Mouse (Mus musculus) forebrain, embryonic 10.5 days (tissue): ENCODE measurements around the gene Rsph14. TPM values are rescaled to one million over a fixed set of nuclear protein-coding genes. Genes with fewer than 3 reads are reported as not detected.

ENCODE experiments used
- DNase-seq: peaks from one replicate; pipeline ENCODE4 v3.0.0-alpha.2; 2017; ENCODE audit warnings: low spot score; ENCODE audit errors: extremely low spot score
- H3K27ac ChIP-seq: fragments of 300-500 bp; sonication (generic); 2 replicates; pipeline ENCODE4 v1.5.1; 2016; ENCODE audit warnings: mild to moderate bottlenecking
- H3K27me3 ChIP-seq: fragments of 300-500 bp; sonication (generic); 2 replicates; pipeline ENCODE4 v1.6.1; 2016; ENCODE audit warnings: mild to moderate bottlenecking; ENCODE audit not compliant: poor library complexity, severe bottlenecking
- H3K36me3 ChIP-seq: fragments of 300-500 bp; sonication (generic); replicated peaks from 2 replicates; pipeline ENCODE4 v1.6.1; 2016; ENCODE audit warnings: mild to moderate bottlenecking, moderate library complexity
- H3K4me1 ChIP-seq: fragments of 300-500 bp; sonication (generic); 2 replicates; pipeline ENCODE4 v1.6.1; 2016
- H3K4me3 ChIP-seq: fragments of 300-500 bp; sonication (generic); 2 replicates; pipeline ENCODE4 v1.5.1; 2016; ENCODE audit warnings: mild to moderate bottlenecking, moderate library complexity
- H3K9me3 ChIP-seq: fragments of 300-500 bp; sonication (generic); 2 replicates; pipeline ENCODE4 v1.6.1; 2016; ENCODE audit warnings: mild to moderate bottlenecking, moderate library complexity
- WGBS: fragments of 180-500 bp; shearing (Covaris S2); methylation state at CpG from one replicate; pipeline ENCODE4 v1.1.7; 2016; 5-methylcytosine and 5-hydroxymethylcytosine counted together
- polyA plus RNA-seq: library from polyadenylated mRNA; unstranded; fragments of >200 nt; fragmentation: Nextera tagmentation; extraction: Ambion mirVana; gene quantifications from 2 replicates; pipeline ENCODE4 v1.2.1, GENCODE M21; 2016

Gene Rsph14
- polyA plus RNA-seq, 1 experiment from 2014 or later: not detected

DNA sequence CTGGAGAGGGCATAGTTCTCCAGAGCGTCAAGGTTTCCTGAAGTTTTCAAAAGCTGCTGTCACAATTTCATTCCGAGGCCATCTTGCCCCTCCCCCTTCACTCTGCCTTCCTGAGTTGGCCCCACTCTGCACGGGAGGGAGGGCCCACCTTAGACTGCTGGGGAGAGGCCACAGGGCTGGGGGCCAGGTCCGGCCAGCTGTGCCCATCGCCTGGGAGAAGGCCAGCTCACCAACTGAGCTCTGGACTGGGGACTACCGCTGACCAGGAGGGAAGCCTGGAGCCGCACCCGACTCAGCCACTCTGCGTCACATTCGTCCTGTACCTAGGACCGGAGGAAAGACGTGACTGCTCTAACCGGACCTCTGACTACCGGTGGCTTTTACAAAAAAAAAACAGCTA, 16.9 kb downstream of the Rsph14 start:
- Histone ChIP-seq H3K4me3 (no peak overlapping the region), H3K4me1 (peaks cover 3% of the 10 kb centered on the region; the same call in 1 of the 2 replicates), H3K27ac (no peak overlapping the region), H3K36me3 (no peaks in the 10 kb centered on the region; the same call in 1 of the 2 replicates), H3K9me3 (no peaks in the 10 kb centered on the region), H3K27me3 (no peaks in the 10 kb centered on the region)
- no peak for DNase-seq
- 70% methylated on average over 14 of the region's 14 CpGs for WGBS

DNA sequence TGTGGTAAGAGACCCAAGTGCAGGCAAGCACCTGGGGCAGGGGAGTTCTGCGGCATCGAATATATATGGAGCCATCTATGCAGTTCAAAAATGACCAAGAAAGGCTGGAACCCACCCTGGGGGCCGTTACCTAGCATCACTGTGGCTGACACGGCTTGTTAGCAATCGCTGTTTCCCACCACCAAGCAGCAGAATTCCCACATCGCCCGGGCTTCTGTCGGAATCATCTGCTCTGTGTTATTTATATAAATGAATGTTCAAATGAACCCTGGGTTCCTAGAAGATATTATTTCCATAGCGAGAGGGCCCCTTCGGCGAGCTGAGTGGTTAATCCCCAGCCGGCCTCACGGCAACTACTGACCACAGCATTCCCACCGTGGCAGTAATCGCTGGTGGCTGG, 21.7 kb downstream of the Rsph14 start:
- H3K36me3 ChIP-seq: no peaks in the 10 kb centered on the region; the same call in 1 of the 2 replicates
- H3K9me3 ChIP-seq: no peaks in the 10 kb centered on the region
- H3K27ac ChIP-seq: no peak overlapping the region
- no peak overlapping the region for H3K4me3 ChIP-seq
- H3K4me1 ChIP-seq: peaks cover 16% of the 10 kb centered on the region
- no peak for DNase-seq
- no peaks in the 10 kb centered on the region for H3K27me3 ChIP-seq
- WGBS: 91% methylated on average over 15 of the region's 15 CpGs

DNA sequence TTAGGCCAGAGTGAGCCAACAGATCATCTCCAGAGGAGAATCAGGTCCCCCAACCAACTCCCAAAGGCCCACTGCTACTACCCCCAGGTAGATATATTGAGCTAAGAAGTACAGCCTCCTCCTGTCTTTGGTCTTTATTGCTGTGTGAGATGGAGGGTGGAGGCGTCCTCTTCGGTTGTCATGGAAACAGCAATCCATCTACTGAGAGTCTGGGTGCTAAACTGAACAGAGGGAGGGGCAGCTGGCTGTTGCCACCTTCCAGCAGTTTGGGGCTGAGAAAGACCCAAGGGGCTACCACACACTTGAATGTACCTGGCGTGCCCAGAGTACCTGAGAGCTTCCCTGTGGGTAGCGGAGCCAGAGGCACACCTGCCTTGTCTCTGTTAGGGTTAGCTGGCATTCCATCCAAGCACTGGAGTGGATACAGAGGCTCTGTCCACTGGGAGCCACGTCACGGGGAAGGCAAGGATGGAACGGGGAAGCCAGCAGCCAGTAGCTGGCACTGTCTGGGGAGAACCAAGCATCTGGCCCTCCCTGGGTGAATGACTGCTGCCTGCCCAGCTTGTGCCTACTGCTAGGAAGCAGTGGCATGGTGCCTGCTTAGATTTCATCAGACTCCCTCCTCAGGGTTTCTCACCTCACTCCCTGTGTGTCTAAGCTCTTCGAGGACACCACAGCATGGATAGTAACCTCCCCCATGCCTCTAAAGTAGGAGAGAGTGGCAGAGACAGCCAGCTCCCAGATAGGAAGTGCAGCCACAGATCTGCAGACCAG, 25.3 kb downstream of the Rsph14 start:
- no peak for DNase-seq
- Histone ChIP-seq H3K27me3 (no peaks in the 10 kb centered on the region), H3K27ac (no peak overlapping the region), H3K4me3 (no peak overlapping the region), H3K36me3 (no peaks in the 10 kb centered on the region), H3K4me1 (peaks cover 23% of the 10 kb centered on the region), H3K9me3 (no peaks in the 10 kb centered on the region)
- WGBS: 71% methylated on average over 8 of the region's 8 CpGs

DNA sequence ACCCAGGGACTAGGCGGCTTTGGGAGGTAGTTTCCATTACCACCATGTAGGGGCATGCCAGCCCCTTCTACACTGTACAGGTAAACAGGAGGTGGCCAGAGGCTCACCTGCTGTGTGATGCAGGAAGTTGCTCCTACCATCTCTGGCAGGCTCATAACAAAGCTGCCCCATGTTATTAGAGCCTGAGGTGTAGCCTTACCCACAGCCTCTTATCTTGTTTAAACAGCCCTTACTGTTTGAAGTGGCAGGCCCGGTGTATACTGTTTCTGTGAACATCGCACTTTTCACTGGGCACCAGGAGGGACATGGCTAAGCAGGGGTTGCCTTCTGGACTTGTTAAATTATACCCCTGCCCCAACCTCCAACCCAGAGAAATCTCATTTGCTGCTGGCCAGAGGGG, 28.3 kb downstream of the Rsph14 start:
- no peaks in the 10 kb centered on the region for H3K27me3 ChIP-seq
- H3K4me3 ChIP-seq: no peak overlapping the region
- DNase-seq: no peak
- 91% methylated on average over 3 of the region's 3 CpGs for WGBS
- H3K9me3 ChIP-seq: no peaks in the 10 kb centered on the region
- H3K27ac ChIP-seq: no peak overlapping the region
- peaks cover 42% of the 10 kb centered on the region for H3K4me1 ChIP-seq
- no peaks in the 10 kb centered on the region for H3K36me3 ChIP-seq

DNA sequence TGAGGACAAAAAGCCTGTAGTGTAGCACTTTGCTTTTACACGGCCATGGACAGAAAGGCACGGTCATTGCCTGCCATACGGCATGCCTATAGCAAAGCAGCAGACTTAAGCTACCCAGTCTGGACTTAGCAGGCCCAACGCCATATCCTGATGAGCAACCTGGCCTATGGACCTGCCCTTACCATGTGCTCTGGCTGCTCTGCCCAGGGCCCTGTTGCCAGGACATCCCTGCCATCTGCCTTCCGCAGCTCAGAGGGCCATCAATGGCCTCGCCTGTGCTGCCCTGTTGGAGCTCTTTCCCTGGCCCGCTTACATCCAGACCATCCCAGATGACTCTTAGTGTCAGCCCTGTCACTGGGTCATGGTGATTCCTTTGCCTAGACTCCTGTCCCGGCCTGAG, 31.0 kb downstream of the Rsph14 start:
- DNase-seq: no peak
- H3K27me3 ChIP-seq: no peaks in the 10 kb centered on the region
- WGBS: 96% methylated on average over 8 of the region's 8 CpGs
- H3K27ac ChIP-seq: no peak overlapping the region
- no peaks in the 10 kb centered on the region for H3K9me3 ChIP-seq
- peaks cover 33% of the 10 kb centered on the region for H3K4me1 ChIP-seq
- no peak overlapping the region for H3K4me3 ChIP-seq
- H3K36me3 ChIP-seq: no peaks in the 10 kb centered on the region

DNA sequence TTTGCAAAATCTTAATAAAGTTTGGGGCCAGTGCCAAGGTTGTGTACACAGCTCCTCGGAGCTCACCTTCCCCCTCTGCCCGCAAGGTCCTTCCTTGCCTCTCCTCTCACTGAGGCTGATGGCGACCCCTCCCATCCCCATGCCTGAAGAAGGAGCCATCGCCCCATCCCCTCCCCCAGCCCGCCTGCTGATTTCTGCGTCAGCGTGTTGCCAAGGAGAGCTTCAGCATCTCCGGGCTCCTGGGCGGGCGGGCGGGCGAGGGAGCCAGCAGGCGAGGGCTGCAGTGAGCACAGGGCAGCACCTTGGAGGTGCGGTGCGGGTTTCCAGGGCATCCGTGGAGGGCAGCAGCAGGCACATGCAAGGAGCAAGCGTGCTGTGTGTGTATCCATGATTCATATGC, 37.0 kb downstream of the Rsph14 start:
- peak overlapping the region; percentile 46 for H3K4me3 ChIP-seq
- DNase-seq: peak; percentile 38
- H3K9me3 ChIP-seq: no peaks in the 10 kb centered on the region; the same call in 1 of the 2 replicates
- 3% methylated on average over 17 of the region's 17 CpGs for WGBS
- H3K4me1 ChIP-seq: peaks cover 47% of the 10 kb centered on the region
- peak overlapping the region; percentile 70 for H3K27ac ChIP-seq
- H3K36me3 ChIP-seq: peaks cover 30% of the 10 kb centered on the region
- peaks cover 42% of the 10 kb centered on the region for H3K27me3 ChIP-seq

DNA sequence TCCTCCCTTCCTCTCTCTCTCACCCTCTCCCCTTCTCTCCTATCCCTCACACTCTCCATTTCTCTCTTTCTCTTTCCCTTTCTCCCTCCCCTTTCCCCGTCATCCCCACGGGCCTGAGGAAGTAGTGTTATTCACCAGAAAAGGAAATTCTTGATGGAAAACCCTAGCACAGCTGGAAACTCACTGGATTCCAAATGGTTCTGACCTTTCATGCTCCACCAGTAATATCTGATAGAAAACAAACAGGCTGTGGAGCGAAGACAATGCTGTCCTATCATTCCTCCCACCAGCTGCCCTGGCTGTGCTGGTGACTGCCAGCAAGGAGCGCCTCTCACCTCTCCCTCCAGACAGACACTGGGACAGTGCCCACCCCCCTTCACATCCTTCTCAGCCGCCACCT, 37.5 kb downstream of the Rsph14 start:
- Histone ChIP-seq H3K27ac (0 out of 2 replicates have a peak overlapping the region, but pooled peaks have one; percentile 70), H3K36me3 (peaks cover 30% of the 10 kb centered on the region), H3K4me1 (peaks cover 45% of the 10 kb centered on the region), H3K4me3 (peak overlapping the region; percentile 46), H3K9me3 (no peaks in the 10 kb centered on the region; the same call in 1 of the 2 replicates), H3K27me3 (peaks cover 42% of the 10 kb centered on the region)
- peak; percentile 18 for DNase-seq
- 10% methylated on average over 5 of the region's 5 CpGs for WGBS

DNA sequence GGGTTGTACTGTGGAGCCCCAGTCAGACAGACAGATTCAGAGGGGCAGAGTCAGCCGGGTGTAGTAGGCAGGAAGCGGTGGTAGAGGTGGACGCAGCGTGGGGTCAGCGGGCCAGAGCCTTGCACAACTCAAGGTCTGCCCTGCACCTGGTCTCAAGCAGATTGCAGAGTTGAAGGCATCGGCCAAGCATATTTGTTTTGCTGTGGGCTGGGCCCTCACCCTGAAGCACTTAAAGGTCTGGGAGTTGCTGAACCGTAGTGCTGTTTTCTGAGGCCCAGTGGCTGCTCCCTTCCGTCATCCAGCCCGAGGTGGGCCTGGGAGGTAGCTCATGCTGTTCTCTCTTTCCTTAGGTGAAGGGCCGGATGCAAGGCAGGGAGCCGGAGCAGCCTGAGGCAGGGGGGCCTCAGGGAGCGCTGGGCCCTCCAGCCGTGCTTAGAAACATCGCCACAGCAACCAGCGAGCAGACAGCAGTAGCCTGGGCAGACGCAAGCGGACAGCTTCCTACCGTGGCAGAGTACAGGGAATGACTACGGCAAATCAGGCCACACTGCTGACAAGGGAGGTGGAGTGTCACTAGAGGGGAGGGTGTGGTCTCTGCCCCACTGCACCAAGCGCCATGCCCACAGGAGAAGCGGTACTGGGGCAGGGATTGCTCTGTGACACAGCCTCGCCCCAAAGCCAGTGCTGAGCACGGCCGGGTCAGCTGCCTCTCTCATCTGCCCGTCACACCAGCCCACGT, 41.6 kb downstream of the Rsph14 start:
- H3K36me3 ChIP-seq: peaks cover 30% of the 10 kb centered on the region
- peaks cover 36% of the 10 kb centered on the region for H3K27me3 ChIP-seq
- no peaks in the 10 kb centered on the region; the same call in 1 of the 2 replicates for H3K9me3 ChIP-seq
- no peak overlapping the region for H3K4me3 ChIP-seq
- H3K4me1 ChIP-seq: peaks cover 36% of the 10 kb centered on the region
- 57% methylated on average over 26 of the region's 26 CpGs for WGBS
- DNase-seq: no peak
- H3K27ac ChIP-seq: no peak overlapping the region

DNA sequence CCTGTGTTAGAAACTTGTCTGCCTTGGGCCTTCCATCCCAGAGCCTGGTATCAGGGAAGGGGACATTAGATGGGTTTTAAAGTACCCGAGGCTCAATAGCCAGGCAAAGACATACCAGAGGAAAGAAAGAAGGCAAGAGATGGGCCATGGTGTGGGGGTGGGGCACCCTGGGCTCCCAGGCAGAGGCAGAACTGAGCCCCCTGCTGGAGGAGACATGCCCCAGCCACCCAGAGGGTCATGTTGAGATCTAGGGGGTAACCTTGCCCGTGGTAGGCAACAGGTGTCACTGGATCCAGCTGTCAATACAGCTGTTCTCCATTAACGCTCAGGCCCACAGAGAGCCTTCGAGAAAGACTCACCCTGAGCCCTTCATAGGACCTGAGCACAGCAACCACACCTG, 42.6 kb downstream of the Rsph14 start:
- no peaks in the 10 kb centered on the region; the same call in 1 of the 2 replicates for H3K9me3 ChIP-seq
- H3K4me3 ChIP-seq: no peak overlapping the region
- WGBS: 88% methylated on average over 4 of the region's 4 CpGs
- H3K27me3 ChIP-seq: peaks cover 28% of the 10 kb centered on the region
- DNase-seq: no peak
- H3K27ac ChIP-seq: no peak overlapping the region
- H3K36me3 ChIP-seq: peaks cover 30% of the 10 kb centered on the region
- H3K4me1 ChIP-seq: peaks cover 26% of the 10 kb centered on the region

DNA sequence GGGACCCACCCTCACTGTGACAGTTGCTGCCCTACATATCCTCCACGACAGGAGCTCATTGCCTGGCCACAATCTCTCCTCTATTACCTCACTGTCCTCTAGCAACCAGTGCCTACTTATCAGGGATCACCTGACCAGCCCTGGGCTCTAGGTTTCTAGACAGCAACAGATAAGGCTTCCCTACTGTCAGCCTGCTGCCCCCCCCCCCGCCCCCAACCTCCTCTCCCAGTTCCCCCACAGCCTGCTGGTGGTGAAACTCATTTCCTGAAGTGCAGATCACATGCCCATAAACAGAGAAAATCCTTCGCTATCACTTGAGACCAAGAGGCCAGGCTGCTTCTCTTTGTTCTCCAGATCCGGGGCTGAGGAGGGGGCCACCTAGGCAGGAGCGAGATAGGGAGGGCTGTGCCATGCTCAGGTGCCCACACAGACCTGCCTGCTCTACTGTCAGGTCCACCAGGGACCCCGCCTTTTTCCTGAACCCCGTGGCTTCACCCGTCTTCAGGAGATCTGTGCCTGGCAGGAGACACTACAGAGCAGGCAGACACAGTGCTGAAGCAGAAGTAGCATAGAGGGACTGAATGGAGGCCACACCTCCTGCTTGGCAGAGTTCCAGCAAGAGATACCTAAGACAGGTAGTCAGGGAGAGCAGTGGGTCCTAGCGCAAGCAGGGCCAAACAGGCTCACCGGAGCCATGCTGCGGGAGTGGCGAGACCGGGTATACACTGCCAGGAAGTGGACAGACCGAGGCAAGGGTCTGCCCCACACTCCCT, 44.5 kb downstream of the Rsph14 start:
- DNase-seq: no peak
- H3K4me1 ChIP-seq: peaks cover 18% of the 10 kb centered on the region
- H3K9me3 ChIP-seq: no peaks in the 10 kb centered on the region; the same call in 1 of the 2 replicates
- H3K27me3 ChIP-seq: peaks cover 15% of the 10 kb centered on the region
- WGBS: 86% methylated on average over 14 of the region's 14 CpGs
- 0 out of 2 replicates have a peak overlapping the region, but pooled peaks have one; percentile 40 for H3K27ac ChIP-seq
- H3K36me3 ChIP-seq: peaks cover 23% of the 10 kb centered on the region
- no peak overlapping the region for H3K4me3 ChIP-seq

DNA sequence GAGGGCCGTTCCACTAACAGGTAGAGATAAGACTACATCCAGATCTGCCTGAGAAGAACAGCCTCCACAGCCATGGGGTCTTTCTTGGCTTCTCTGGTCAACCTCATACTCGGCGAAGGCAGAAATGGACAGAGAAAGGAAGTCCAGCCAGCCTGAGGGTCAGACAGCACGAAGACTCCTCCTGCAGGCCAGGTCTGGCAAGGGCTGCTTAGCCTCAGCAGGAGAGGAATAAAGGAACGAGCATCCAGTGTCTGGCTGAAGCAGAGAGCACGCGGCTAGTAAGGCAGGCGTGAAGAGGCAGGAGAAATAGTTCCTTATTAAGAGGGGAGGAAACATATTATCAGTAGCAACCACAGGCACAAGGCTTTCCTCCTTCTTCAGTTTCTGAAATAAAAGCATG, 49.2 kb downstream of the Rsph14 start:
- Histone ChIP-seq H3K4me1 (no peaks in the 10 kb centered on the region; the same call in 1 of the 2 replicates), H3K4me3 (no peak overlapping the region)
- 71% methylated on average over 8 of the region's 8 CpGs for WGBS

DNA sequence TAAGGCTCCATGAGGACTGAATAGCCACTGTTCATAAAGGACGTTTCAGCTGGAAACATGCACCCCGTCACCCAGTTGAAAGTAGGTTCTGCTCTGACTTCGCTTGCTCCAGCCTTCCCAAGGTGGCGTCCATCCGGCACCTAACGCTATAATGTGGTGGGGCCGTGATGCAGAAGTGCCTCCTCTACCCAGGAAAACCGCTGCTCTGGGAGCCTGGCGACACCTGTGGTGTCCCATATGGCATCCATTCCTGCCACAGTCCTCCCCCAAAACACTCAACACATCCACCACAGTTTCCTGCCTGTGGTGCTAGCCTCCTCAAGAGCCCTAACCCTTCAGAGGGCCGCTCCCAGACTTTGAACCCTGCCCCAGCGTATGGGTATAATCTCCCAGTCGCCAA, 51.2 kb downstream of the Rsph14 start:
- 88% methylated on average over 12 of the region's 12 CpGs for WGBS
- H3K4me3 ChIP-seq: no peak overlapping the region
- no peaks in the 10 kb centered on the region for H3K36me3 ChIP-seq
- H3K27ac ChIP-seq: no peak overlapping the region
- H3K4me1 ChIP-seq: no peaks in the 10 kb centered on the region
- H3K9me3 ChIP-seq: no peaks in the 10 kb centered on the region
- DNase-seq: no peak
- peaks cover 2% of the 10 kb centered on the region; the same call in 1 of the 2 replicates for H3K27me3 ChIP-seq

More for the DNA sequence above, 49.2 kb downstream of the Rsph14 start:
- Histone ChIP-seq H3K36me3 (no peaks in the 10 kb centered on the region), H3K9me3 (no peaks in the 10 kb centered on the region), H3K27ac (no peak overlapping the region), H3K27me3 (peaks cover under 1% of the 10 kb centered on the region; the same call in 1 of the 2 replicates)
- no peak for DNase-seq
